Mouse (Mus musculus): ENCODE measurements around the gene Ror1.

The Ror1 gene

GRCm38 (mm10) chr4:100116366-100116765 lies 20.8 kb downstream of the Ror1 start:
- no peak for DNase-seq (ENCODE audit: low spot score)

- DNase-seq (ENCODE audit: low spot score) = no peak
These were observed 23.1 kb downstream of the Ror1 start for GRCm38 (mm10) chr4:100118676-100119075.

- no peak for DNase-seq (ENCODE audit: low spot score)
These were observed 23.8 kb downstream of the Ror1 start for GRCm38 (mm10) chr4:100119431-100119830.

DNA sequence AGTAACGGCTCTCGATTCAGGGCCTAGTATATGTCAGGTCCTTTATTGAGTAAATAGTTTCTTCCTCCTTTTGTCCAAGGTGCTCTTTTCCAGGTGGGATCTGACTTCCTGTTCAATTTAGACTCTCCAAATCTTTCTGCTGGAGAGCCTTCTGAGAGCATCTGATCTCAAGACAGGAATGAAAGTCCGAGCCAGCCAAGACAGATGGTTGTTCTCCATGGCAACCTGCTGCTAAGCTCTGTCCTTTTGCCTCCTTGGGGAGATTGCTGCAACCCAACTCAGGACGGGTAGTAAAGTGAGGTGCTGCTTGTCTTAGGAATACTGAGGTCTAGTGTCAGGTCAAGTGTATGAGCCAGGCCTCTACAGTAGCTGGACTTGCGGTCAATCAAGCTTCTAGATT lies 25.0 kb downstream of the Ror1 start:
- DNase-seq (ENCODE audit: low spot score) = no peak

DNA sequence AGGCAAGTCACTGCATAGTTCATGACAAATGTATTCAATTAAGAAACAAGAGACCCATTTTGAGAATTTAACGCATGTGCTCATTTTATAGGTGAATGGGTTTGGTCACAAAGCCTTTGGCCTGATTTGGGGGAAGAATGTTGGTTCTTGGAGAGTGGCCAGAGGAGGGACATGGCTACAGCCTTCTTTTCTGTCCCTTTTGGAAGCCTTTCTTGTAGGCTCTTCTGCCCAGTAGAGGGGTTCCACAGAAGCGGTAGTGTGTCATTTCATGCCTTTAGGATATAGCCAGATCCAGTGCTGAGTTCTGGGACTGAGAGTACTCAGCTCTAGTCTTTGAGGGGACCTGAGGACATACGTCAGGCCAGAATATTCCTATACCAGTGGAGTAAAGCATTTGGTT lies 26.8 kb downstream of the Ror1 start:
- DNase-seq (ENCODE audit: low spot score) = no peak

- no peak for DNase-seq (ENCODE audit: low spot score)
These were observed 27.9 kb downstream of the Ror1 start for GRCm38 (mm10) chr4:100123519-100123918.

DNA sequence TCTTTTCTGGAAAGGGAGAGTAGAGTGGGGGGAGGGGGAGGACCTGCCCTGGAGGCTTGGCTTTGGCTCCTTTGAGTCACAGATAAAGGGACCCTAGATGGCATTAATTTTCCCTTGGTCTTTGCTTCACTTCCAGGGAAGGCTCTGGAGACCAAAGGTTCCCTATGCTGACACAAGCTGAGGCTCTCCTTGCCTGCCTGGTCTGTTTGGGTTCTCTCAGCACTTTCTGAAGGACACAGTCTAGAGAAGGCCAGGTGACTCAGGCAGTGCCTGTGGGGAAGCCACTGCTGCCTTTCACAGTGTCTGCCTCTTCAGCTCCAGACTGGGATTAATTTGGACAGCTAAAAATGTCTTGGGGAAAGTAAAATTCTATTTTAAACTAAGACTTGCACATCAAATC lies 28.5 kb downstream of the Ror1 start:
- DNase-seq (ENCODE audit: low spot score) = no peak

DNA sequence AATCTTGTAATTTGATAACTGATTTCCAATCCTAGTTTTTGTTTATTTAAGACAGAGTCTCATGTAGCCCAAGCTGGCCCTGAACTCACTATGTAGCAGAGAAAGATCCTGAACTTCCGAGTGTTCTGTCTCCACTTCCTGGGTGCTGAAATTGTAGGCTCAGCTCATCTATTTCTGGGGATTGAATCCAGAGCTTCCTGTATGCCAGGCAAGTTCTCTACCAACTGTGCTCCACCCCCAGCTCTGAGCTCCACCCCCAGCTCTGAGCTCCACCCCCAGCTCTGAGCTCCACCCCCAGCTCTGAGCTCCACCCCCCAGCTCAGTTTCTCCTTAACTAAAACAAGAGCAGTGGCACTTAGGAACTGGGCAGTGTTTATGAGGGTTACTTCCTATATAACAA lies 29.3 kb downstream of the Ror1 start:
- no peak for DNase-seq (ENCODE audit: low spot score)

GRCm38 (mm10) chr4:100126531-100127310 lies 31.1 kb downstream of the Ror1 start:
- peak; percentile 33 for DNase-seq (ENCODE audit: low spot score)

DNA sequence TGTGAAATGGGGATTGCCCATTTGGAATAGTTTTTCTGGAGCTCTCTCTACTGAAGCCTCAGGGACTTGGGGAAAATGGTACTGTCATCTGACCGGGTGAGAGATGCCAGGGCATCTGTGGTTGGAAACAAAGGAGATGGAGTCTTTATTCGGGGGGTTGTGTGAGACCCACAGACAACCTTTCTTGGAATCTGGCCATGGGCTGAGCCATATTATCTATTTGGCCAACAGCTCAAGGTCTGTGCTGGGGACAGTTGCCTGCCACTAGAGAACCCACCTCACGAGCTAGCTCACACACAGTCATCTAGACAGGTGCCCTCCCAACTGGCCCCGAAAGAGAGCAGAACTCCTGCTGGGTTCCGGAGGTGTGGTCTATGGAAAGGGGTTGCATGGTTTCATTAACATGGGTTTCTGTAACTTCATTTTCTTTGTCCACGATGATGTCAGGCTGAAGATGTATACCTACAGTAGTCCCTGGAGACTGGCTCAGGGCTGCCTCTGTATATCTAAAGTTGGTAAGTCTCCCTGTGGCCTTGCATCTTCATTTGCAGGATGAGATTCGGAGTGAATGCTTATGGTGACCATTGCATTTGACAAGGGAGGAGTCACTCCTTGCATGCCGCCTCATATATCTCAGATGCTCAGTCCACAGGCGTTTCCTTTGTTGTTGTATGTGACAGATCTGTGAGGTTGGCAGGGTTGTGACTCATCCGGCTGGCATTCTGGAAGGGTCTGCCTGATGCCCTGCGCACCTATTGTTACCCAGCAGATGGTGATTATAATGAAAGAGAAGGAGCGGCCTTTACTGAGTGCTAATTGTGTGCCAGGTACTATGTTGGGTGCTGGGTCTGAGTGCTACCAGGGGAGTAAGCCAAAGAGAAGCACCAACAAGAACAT lies 32.7 kb downstream of the Ror1 start:
- no peak for DNase-seq (ENCODE audit: low spot score)

DNA sequence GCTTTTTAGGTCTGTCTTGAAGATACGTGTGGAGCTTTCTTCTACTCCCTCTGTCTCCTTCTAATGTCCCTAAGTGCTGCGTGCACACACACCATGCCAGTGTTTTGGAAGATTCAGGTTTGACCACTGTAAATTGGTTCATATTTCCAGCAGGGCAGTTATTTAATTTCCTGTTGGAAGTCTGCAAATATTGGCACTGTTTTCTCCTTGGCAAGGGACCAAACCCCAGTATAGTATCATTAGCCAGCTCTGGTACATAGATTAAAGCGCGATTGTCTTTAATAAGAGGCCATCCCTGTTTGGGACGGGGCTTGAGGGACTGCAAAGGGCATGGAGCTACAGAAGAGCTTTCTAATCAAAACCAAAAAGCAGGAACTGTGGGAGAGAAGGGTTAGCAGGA lies 33.6 kb downstream of the Ror1 start:
- no peak for DNase-seq (ENCODE audit: low spot score)

GRCm38 (mm10) chr4:100130771-100131475 lies 35.3 kb downstream of the Ror1 start:
- no peak for DNase-seq (ENCODE audit: low spot score)

DNA sequence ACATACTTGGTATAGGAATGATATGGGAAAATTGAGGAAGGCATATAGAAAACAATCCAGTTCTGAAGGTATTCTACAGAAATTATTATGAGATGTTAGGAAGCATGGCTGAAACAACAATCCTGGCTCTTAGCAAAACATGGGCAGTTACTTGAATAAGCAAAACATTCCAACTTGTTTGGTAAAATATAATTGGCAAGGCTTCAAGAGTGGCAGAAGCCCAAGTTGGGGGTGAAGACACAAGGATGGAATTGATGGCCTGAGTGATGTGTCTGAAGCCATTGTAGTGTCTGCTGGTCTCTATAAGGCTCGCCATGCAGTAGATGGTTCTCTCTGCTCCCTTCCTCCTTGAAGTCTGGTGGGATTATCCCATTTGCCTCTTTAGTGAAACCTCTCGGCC lies 35.9 kb downstream of the Ror1 start:
- no peak for DNase-seq (ENCODE audit: low spot score)

GRCm38 (mm10) chr4:100132261-100132660 lies 36.7 kb downstream of the Ror1 start:
- DNase-seq (ENCODE audit: low spot score) = no peak

- no peak for DNase-seq (ENCODE audit: low spot score)
These were observed 40.5 kb downstream of the Ror1 start for GRCm38 (mm10) chr4:100136046-100136445.

- no peak for DNase-seq (ENCODE audit: low spot score)
These were observed 41.7 kb downstream of the Ror1 start for GRCm38 (mm10) chr4:100137102-100137835.

GRCm38 (mm10) chr4:100141626-100142025 lies 46.0 kb downstream of the Ror1 start:
- no peak for DNase-seq (ENCODE audit: low spot score)

DNA sequence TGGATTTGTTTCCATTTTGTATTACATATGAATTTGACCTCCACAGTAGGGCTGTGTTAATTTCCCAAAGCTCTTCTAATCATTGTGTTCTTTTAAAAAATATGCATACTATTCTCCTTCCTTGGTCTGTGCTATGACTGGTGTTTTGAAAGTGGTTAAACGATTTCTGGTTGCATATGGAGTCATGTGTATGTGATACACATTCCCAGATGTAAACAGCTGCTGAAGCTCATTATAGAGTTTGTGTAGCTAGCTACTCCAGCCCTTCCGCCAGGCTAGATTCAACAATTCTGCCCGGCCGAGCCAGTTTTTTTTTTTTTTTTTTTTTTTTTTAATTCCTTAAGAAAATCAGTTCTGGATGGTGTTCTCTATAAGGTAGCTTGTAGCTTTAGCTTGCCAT lies 49.2 kb downstream of the Ror1 start:
- no peak for DNase-seq (ENCODE audit: low spot score)

GRCm38 (mm10) chr4:100150797-100151196 lies 55.2 kb downstream of the Ror1 start:
- DNase-seq (ENCODE audit: low spot score) = no peak

DNA sequence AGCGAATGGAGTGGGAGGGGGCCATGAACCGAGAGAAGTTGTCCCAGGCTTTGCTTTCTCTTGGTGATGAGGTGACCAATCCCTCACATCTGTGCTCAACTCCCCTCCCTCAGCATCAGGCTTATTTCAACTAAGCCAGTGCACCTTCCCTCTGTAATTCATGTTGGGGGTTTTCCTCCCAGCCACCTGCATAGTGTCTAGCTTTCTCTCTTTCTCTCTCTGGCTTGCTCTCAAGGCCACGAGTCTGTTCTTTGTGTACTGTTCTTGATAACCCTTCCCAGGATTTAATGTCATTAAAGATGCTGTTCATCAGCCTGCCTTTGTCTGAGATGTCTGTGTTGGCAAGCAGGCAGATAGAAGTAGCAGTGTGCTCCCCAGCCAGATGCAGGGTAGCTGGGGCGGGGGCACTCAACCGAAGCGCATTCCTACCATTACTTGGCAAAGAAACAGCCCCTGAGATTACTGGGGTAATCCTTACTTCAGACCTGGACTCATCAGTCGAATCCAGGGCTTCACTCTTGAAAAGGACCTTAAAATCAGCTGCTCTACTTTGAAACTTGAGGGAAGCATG lies 59.1 kb downstream of the Ror1 start:
- no peak for DNase-seq (ENCODE audit: low spot score)

DNA sequence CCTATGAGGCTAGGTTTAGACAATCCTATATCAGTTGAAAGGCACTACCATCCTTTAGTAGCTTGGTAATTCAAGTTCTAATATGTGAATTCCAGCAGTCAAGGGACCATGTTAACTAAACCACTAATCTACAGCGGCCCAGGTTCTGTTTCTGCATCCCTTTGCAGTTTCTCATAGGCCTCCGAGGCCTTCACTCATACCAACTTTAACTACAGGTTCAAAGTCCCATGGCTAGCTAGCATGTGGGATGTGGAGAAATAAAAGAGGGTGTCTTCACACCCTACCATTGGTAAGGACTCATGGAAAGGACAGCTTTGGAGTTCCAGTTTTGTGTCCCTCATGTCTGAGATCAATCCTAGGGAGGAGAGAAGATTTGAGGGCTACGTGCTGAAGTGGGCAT lies 60.1 kb downstream of the Ror1 start:
- no peak for DNase-seq (ENCODE audit: low spot score)

- no peak for DNase-seq (ENCODE audit: low spot score)
These were observed 62.8 kb downstream of the Ror1 start for GRCm38 (mm10) chr4:100158401-100158800.

Measured in embryo, embryonic 10.5 days (tissue).